Mouse (Mus musculus): ENCODE results near the gene Hoxd1. TPM values are rescaled to one million over a fixed set of nuclear protein-coding genes. Genes with fewer than 3 reads are reported as not detected.

The Hoxd1 gene
- total RNA-seq, 2 experiments from 2014 or later = not detected

- intact Hi-C loops (cut with DNase I) = no loop called here
- DNase-seq = no peak
- no peak for TF ChIP-seq CTCF (IDR thresholded peaks at IDR 0.05)
- no peak overlapping the region for H3K27ac ChIP-seq
- peak overlapping the region; percentile 73 for H3K4me3 ChIP-seq
Observed at GRCm38 (mm10) chr2:74763245-74763735, 510 bp downstream of the Hoxd1 start.

GRCm38 (mm10) chr2:74763976-74764375 lies 1.2 kb downstream of the Hoxd1 start:
- intact Hi-C loops (cut with DNase I) = no loop called here
- Histone ChIP-seq H3K4me3 (no peak overlapping the region), H3K27ac (no peak overlapping the region)
- DNase-seq = no peak
- TF ChIP-seq CTCF (IDR thresholded peaks at IDR 0.05) = no peak

DNA sequence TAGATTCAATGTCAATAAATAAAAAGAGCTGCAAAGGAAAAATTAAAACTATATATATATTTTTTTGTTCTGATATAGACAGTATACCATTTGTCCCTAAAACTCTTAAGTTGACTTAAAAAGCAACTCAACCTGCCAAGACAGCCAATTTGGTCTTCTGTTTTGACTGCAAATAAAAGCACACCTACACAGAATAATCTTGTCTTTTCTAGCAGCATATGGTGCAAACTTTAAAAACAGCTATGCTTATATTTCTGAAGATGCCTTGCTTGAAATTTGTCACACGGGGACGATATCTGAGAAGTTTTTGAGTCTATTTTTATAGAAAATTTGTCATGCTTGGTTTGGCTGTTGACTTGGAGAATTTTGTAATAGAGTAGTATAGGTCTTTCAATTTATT lies 11.6 kb downstream of the Hoxd1 start:
- Histone ChIP-seq H3K27ac (no peak overlapping the region), H3K4me3 (no peak overlapping the region)
- intact Hi-C loops (cut with DNase I) = no loop called here
- TF ChIP-seq CTCF (IDR thresholded peaks at IDR 0.05) = no peak
- DNase-seq = no peak

DNA sequence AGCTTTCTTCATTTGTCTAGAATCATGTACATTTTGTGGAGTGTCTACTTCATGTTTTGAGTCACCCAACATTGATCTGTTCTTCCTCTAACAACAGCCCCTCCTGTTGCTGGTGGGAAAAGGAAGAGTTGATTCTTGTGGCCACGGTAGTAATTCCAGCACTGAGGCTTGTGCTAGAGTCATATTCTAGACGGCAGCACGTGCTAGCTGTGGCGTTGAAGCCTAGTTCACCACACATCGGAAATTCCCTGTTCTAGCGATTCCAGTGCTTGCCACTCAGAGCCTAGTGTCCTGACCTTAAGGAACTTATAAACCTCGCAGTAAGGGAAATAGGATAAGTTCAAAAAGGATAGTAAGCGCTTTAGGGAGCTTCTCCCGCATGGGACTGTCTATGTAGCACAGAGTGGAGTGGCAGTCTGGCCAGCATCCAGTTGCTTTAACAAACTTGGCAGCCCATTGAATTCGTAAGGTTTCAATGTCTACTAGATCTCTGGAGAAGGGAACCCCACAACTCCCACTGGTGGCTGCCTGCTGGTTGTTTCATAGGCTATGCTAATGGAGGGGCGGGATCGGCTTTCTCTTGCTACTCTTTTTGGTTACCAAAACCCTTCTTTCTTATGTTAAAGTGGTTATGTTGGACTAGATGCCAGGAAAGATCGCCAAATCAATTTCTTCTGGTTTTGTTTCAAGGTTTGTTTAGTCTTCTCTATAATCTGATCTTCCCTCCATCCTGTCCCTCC lies 14.9 kb downstream of the Hoxd1 start:
- TF ChIP-seq CTCF (IDR thresholded peaks at IDR 0.05) = no peak
- H3K27ac ChIP-seq = no peak overlapping the region
- no peak for DNase-seq
- H3K4me3 ChIP-seq = no peak overlapping the region
- intact Hi-C loops (cut with DNase I) = no loop called here

DNA sequence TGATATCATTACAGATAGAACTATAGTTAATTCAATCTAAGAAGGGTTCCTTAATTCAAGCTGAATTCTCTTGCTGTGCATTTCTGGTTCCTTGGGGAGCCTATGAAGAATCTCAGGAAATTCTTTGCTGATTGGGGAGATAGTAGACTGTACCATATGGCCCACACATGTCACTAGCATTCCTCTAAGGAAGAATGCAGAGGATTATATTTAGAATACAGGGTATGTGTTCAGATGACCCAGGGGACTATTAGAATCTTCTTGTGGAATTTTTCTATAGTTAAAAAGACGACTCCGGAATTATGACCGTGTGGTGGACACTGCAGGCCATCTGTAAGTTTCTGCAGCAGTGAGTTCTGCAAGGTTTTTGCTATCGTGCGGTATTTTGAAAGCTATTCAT lies 18.6 kb downstream of the Hoxd1 start:
- no peak for DNase-seq
- intact Hi-C loops (cut with DNase I) = no loop called here
- Histone ChIP-seq H3K27ac (no peak overlapping the region), H3K4me3 (no peak overlapping the region)
- no peak for TF ChIP-seq CTCF (IDR thresholded peaks at IDR 0.05)

- intact Hi-C loops (cut with DNase I) = no loop called here
- no peak overlapping the region for H3K27ac ChIP-seq
- peak overlapping the region; percentile 37 for H3K4me3 ChIP-seq
- DNase-seq = peak; percentile 17
- TF ChIP-seq CTCF (IDR thresholded peaks at IDR 0.05) = no peak
Observed at GRCm38 (mm10) chr2:74795531-74795930, 32.8 kb downstream of the Hoxd1 start.

- no peak overlapping the region for H3K4me3 ChIP-seq
- no peak overlapping the region for H3K27ac ChIP-seq
- TF ChIP-seq CTCF (IDR thresholded peaks at IDR 0.05) = no peak
- DNase-seq = no peak
- intact Hi-C loops (cut with DNase I) = no loop called here
Observed at GRCm38 (mm10) chr2:74808431-74808830, 45.7 kb downstream of the Hoxd1 start.

Small RNA genes within 50 kb of the gene (microRNA-seq; reads per million reads assigned to microRNA genes)
- gene Mir10b = 33,583 reads per million, percentile 96 among the genes with 10 or more reads in this experiment

Other genes starting within 250 kb of the Hoxd1 start
- gene Lnpk, start 183.5 kb upstream of the Hoxd1 start, total RNA-seq (2021) = 10 to 100 TPM; 47.4 to 56.8 TPM
- not detected for gene Evx2, start 103.4 kb upstream of the Hoxd1 start, total RNA-seq (2021)
- gene Hoxd13, start 94.7 kb upstream of the Hoxd1 start, total RNA-seq (2021) = not detected
- gene Hoxd12, start 88.0 kb upstream of the Hoxd1 start, total RNA-seq (2021) = not detected
- gene Hoxd11, start 83.4 kb upstream of the Hoxd1 start, total RNA-seq (2021) = not detected
- gene Hoxd10, start 71.1 kb upstream of the Hoxd1 start, total RNA-seq (2021) = 1 to 10 TPM; 4.0 to 4.8 TPM
- gene Hoxd9, start 65.3 kb upstream of the Hoxd1 start, total RNA-seq (2021) = 10 to 100 TPM; 15.8 to 19.1 TPM
- 10 to 100 TPM; 39.3 to 49.0 TPM for gene Hoxd8, start 58.4 kb upstream of the Hoxd1 start, total RNA-seq (2021)
- not detected for gene Hoxd3, start 51.1 kb upstream of the Hoxd1 start, total RNA-seq (2021)
- 1 to 10 TPM; 1.4 to 2.0 TPM for gene Hoxd4, start 51.1 kb upstream of the Hoxd1 start, total RNA-seq (2021)
- gene Gm28230, start 36.3 kb upstream of the Hoxd1 start, total RNA-seq (2021) = under 1 TPM; 0.08 to 0.36 TPM
- gene Mtx2, start 62.8 kb downstream of the Hoxd1 start, total RNA-seq (2021) = 10 to 100 TPM; 24.4 to 46.4 TPM

All from gastrocnemius, adult 2 months (tissue).